Mouse (Mus musculus): ENCODE results near the gene Fam240a. TPM values are rescaled to one million over a fixed set of nuclear protein-coding genes. Genes with fewer than 3 reads are reported as not detected.

The Fam240a gene
- polyA plus RNA-seq (2015; fragmentation: Nextera tagmentation; extraction: Ambion mirVana) = not detected in 2 replicates

DNA sequence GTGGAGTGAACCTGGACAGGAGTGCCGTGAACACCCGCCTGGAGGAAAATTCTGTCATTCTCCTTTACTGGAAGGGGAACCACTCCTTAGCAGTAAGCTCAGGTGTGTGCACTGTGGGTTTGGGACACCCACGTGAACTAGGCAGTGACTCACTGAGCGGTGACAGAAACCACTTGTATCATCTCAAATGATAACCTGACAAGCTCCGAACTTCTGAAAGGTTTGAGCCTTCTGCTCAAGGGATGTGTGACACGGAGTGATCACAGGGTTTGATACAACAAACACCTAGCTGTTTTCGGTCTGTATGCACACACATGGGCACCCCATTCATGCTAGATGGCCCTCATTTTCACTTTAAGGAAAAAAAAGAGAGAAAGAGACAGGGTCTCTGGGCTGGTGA, at the start of gene Fam240a:
Gene Fam240a, minus strand, starts transcription at position 76 of the 400 bp plus-strand sequence.
- Histone ChIP-seq H3K27ac (replicated peaks) (no peak within 1 kb of the TSS), H3K4me3 (no peak within 1 kb of the TSS), H3K4me1 (no peaks in the 10 kb centered on the region), H3K9me3 (no peaks in the 10 kb centered on the region), H3K36me3 (no peaks in the 10 kb centered on the region), H3K9ac (replicated peaks) (no peak within 1 kb of the TSS), H3K4me2 (replicated peaks) (no peak within 1 kb of the TSS), H3K27me3 (no peaks in the 10 kb centered on the region)
- 94% methylated on average over 7 of the region's 7 CpGs for WGBS
- no peak for ATAC-seq (replicated peaks)

DNA sequence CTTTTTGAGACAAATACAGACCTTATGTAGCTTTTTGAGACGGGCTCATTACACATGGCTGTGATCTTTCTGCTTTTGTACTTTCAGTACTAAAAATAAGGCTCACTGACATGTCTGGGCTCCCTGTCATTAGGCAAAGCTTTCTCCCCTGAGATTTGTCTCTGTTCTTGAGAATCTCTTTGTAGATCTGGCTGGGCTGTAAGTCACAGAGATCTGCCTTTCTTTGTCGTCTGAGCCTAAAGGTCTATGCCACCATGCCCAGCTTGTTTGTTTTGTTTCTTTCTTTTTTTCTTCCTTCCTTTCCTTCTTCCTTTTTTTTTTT, 49.2 kb upstream of the Fam240a start:
- no peak overlapping the region for H3K9ac ChIP-seq (replicated peaks)
- no peaks in the 10 kb centered on the region for H3K9me3 ChIP-seq
- H3K36me3 ChIP-seq = no peaks in the 10 kb centered on the region
- H3K27ac ChIP-seq (replicated peaks) = no peak overlapping the region
- H3K4me1 ChIP-seq = no peaks in the 10 kb centered on the region
- ATAC-seq (replicated peaks) = no peak
- H3K27me3 ChIP-seq = no peaks in the 10 kb centered on the region
- WGBS = 78% methylated on average over 2 of the region's 2 CpGs
- H3K4me3 ChIP-seq = no peak overlapping the region
- no peak overlapping the region for H3K4me2 ChIP-seq (replicated peaks)

DNA sequence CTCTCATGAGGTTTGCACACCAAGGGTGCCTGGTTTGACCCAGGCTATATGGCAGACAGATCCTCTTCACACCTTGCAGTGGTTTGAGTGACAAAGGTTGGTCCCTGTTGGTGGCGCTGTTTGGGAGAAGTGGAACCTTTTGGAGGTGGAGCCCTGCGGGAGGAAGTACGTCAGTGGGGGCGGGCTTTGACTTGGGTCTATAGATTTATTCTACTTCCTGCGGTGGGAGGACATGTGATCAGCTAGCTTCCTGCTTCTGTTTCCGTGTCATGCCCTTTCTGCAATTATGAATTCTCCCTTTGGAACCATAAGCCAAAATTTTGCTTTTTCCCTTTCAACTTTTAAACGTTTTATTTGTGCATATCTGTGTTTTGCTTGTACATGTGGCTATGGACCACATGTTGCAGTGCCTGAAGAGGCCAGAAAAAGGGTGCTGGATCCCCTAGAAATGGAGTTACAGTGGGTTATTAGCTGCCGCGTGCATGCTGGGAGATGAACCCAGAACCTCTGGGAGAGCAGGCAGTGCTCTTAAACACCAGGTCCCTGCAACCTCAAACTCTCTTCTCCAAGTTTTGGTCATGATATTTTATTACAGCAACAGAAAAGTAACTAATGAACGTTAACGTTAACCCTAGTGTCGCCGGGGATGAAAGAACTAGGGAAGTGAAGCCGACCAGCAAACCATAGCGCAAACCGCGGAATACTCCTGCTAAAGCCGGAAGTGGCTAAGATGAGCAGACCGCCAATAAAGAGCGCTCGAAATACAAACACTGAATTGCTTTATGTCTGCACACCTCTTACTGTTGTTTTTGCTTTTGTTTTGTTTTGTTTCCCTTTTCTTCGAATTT, 48.6 kb upstream of the Fam240a start:
- Histone ChIP-seq H3K9me3 (no peaks in the 10 kb centered on the region), H3K4me2 (replicated peaks) (no peak overlapping the region), H3K36me3 (no peaks in the 10 kb centered on the region), H3K9ac (replicated peaks) (no peak overlapping the region), H3K27me3 (no peaks in the 10 kb centered on the region), H3K4me1 (no peaks in the 10 kb centered on the region), H3K4me3 (no peak overlapping the region), H3K27ac (replicated peaks) (no peak overlapping the region)
- no peak for ATAC-seq (replicated peaks)
- 92% methylated on average over 22 of the region's 22 CpGs for WGBS

DNA sequence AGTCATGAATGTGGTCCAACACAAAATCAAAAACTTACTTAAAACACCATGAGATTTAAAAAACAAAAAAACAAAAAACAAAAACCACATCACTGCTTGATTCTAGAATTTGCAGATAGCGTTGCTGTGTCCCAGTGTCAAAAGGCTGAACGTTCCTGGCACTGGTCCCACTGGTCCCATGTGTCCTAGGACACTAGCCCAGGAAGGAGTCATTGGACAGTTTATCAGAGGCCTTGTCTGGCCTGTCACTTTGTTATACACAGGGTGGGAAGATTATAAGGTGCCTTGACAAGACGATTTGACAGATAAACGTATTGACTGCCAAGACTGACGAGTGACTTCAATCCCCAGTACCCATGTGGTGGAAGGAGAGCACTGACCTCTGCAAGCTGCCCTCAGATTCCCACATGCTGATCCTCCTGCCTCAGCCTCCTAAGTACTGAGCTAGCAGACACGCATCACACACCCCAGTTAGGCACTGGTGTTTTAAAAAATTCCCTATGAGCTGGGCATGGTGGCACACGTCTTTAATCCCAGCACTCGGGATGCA, 47.0 kb upstream of the Fam240a start:
- ATAC-seq (replicated peaks) = no peak
- WGBS = 90% methylated on average over 8 of the region's 8 CpGs
- H3K4me3 ChIP-seq = no peak overlapping the region
- no peaks in the 10 kb centered on the region for H3K9me3 ChIP-seq
- H3K27me3 ChIP-seq = no peaks in the 10 kb centered on the region
- no peak overlapping the region for H3K27ac ChIP-seq (replicated peaks)
- H3K36me3 ChIP-seq = no peaks in the 10 kb centered on the region
- H3K4me1 ChIP-seq = no peaks in the 10 kb centered on the region
- H3K9ac ChIP-seq (replicated peaks) = no peak overlapping the region
- H3K4me2 ChIP-seq (replicated peaks) = no peak overlapping the region

DNA sequence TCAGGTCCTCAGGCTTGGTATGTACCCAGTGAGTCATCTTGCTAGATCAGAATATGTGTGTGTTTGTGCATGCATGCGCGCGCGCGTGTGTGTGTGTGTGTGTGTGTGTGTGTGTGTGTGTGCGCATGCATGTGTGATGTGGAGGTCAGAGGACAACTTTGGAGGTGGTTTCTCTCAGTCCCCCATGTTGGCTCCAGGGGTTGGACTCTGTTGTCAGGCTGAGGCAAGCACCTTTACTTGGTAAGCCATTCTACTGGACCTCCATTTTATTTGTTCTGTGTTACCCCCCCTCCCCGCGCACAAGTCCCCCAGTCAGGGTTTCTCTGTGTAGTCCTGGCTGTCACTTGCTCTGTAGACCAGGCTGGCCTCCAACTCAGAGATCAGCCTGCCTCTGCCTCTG, 44.7 kb upstream of the Fam240a start:
- Histone ChIP-seq H3K4me3 (no peak overlapping the region), H3K36me3 (no peaks in the 10 kb centered on the region), H3K9ac (replicated peaks) (no peak overlapping the region), H3K27ac (replicated peaks) (no peak overlapping the region), H3K4me1 (no peaks in the 10 kb centered on the region), H3K9me3 (no peaks in the 10 kb centered on the region), H3K27me3 (no peaks in the 10 kb centered on the region), H3K4me2 (replicated peaks) (no peak overlapping the region)
- no peak for ATAC-seq (replicated peaks)
- 96% methylated on average over 8 of the region's 8 CpGs for WGBS

DNA sequence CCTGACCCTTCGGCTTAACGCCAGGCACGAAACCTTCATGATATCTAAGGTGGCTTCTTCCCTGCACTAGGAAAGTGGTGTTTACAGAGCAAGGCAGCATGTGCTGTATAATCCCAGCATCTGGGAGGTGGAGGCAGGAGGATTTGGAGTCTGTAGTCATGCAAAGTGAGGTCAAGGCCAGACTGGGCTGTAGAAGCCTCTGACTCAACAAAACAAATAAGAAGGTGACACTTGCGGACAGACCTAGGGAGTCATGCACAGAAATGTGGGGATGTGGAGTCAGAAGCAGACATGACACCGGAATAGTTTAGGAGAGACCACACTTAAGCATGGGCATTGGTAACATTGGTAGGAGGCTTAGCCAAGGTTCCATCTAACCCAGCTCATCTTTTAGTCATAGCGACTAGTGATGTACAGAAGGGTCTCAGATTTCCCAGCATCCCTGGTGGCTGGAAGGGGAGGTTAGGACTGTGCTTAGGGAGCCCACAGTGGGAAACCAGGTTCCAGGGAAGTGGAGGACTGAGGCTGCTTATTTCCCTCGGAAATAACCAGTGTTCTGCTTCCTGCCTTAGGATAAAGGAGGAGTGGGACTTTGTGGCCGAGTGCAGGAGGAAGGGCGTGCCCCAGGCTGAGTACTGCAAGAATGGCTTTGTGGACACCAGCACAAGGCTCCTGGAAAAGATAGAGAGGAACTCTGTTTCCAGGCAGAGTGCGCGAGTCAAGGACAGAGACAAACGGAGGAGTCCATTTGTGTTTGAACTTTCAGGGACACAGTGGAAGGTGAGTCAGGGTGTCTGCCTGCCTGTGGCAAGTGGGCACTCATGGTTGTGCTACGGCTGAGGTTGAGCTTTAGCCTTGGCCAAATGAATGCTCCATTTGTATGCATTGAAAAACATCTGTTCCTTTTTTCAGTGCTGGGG, 43.8 kb upstream of the Fam240a start:
- Histone ChIP-seq H3K4me1 (no peaks in the 10 kb centered on the region), H3K27ac (replicated peaks) (no peak overlapping the region), H3K36me3 (no peaks in the 10 kb centered on the region), H3K9me3 (no peaks in the 10 kb centered on the region), H3K4me3 (no peak overlapping the region), H3K9ac (replicated peaks) (no peak overlapping the region), H3K4me2 (replicated peaks) (no peak overlapping the region), H3K27me3 (no peaks in the 10 kb centered on the region)
- no peak for ATAC-seq (replicated peaks)
- whole genome bisulfite sequencing = 86% methylated on average over 13 of the region's 13 CpGs

DNA sequence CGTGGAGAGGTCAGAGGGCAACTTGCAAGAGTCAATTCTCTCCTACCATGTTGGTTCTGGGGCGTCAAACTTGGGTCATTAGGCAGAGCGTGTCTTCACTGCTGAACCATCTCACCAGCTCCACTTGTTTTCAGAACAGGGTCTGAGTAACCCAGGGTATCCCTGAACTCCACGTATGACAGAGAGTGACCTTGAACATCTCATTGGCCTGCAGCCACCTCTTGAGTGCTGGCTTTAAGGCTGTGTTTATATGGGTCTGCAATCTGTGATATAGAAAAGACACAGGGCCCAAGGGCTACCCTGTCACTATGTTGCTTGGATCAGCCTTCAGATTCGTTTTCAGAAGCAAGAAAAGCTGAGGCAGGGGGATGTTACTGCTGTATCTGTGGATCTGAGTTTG, 43.0 kb upstream of the Fam240a start:
- Histone ChIP-seq H3K4me2 (replicated peaks) (no peak overlapping the region), H3K4me1 (no peaks in the 10 kb centered on the region), H3K27ac (replicated peaks) (no peak overlapping the region), H3K9ac (replicated peaks) (no peak overlapping the region), H3K9me3 (no peaks in the 10 kb centered on the region), H3K36me3 (no peaks in the 10 kb centered on the region), H3K4me3 (no peak overlapping the region), H3K27me3 (0 out of 2 replicates have a peak, but pooled peaks cover 3% of the 10 kb centered on the region)
- 89% methylated on average over 5 of the region's 5 CpGs for WGBS
- ATAC-seq (replicated peaks) = no peak

DNA sequence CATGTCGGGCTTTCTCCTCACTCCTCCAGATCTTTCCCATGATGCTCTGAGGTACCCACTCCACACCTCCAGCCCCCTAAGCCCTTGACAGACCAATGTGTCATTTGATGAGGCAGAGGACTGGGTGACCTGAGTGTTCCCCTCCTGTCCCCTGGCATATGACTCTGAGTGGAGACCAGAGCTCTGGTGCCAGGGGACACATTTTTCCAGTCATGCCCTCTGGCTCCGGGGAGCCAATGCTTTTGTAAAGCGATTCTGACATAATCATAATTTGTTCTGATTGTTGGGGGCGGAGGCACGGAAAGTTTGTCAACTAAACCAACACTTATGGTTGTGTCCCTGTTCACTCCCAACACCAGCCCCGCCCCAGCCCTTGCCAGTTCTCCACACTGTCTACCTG, 39.3 kb upstream of the Fam240a start:
- H3K4me1 ChIP-seq = peaks cover 3% of the 10 kb centered on the region
- H3K9ac ChIP-seq (replicated peaks) = no peak overlapping the region
- WGBS = 85% methylated on average over 6 of the region's 6 CpGs
- no peak overlapping the region for H3K27ac ChIP-seq (replicated peaks)
- H3K36me3 ChIP-seq = no peaks in the 10 kb centered on the region
- H3K9me3 ChIP-seq = no peaks in the 10 kb centered on the region
- H3K27me3 ChIP-seq = 0 out of 2 replicates have a peak, but pooled peaks cover 3% of the 10 kb centered on the region
- no peak overlapping the region for H3K4me2 ChIP-seq (replicated peaks)
- no peak for ATAC-seq (replicated peaks)
- H3K4me3 ChIP-seq = no peak overlapping the region

DNA sequence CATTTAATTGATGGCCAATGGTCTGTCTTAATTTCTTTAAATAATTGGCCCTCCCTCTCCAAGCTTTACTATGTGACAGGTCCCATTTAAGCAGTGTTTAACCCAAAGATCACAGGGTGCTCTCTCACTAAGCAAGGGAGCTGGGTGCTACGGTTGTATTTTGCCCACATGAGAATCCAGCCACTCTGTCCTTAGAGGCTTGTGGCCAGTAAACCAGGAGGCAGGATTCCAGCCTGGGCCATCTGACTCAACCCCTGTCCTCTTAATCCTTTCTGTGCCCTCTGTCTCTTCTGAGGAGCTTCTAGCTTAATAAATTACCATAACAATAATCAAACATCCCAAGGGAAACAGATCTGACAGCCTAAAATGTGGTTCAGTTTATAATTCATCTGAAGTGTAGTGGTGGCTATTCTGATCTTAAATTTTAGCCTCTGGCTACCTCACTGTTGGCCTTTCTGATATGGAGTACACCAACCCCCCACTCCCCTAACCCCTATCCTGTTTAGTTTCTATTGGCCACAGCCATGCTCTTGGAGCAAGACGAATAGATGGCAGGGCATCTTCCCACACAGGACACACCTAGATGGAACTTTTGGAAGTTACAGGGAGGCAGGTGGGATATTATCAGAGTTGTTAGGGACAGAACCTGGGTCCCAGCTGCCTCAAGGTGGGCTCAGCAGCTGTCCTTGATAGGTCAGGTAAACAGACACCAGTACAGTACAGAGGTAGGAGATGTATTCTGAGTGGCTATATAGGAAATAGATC, 38.2 kb upstream of the Fam240a start:
- no peak overlapping the region for H3K4me2 ChIP-seq (replicated peaks)
- 46% methylated on average over 2 of the region's 2 CpGs for WGBS
- peak overlapping the region; percentile 51; the same call in 1 of the 2 replicates for H3K4me3 ChIP-seq
- peaks cover 3% of the 10 kb centered on the region for H3K4me1 ChIP-seq
- H3K27me3 ChIP-seq = 0 out of 2 replicates have a peak, but pooled peaks cover 3% of the 10 kb centered on the region
- H3K9ac ChIP-seq (replicated peaks) = no peak overlapping the region
- H3K27ac ChIP-seq (replicated peaks) = no peak overlapping the region
- no peaks in the 10 kb centered on the region for H3K36me3 ChIP-seq
- ATAC-seq (replicated peaks) = no peak
- no peaks in the 10 kb centered on the region for H3K9me3 ChIP-seq

DNA sequence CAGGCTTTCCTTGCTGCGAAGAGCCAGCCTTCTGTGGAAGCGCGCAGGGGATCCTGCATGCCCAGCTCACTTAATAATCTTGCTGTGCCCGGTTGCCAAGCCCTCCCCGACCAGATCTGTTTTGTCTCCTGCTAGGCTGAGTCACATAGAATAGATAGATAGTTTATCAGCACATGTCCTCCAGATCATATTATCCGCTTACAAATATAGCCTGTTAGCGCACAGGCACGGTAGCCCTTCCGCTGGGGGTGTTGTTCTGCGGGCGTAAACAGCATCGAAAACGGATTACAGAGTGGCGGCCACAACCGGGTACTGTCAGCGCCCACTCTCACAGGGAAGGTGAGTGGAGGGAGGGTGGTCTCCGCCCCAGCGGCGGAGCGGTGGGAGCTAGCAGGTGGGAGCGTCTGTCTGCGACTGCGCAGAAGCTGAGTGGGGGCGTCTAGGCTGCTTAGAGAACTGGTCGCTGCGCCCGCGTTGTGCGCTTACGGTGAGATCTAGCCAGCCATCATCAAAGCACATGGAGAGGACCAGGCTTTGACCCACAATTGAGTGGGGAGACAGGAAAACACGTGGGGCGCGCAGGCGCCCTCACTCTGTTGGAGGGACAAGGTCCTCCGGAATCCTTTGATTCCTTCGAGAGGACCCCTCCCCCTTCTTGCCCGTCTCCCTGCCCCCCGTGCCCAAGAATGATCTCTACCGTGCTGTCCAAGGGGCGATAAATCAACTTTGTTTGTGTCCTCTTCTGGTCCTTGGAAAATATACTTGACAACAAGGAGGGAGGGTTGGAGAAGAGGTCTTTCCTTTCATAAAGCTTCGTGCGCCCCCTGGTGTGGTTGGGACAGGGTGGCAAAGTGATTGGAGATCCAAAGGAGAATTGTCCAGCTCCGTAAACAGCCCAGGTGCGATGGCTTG, 37.1 kb upstream of the Fam240a start:
- H3K27me3 ChIP-seq = 0 out of 2 replicates have a peak, but pooled peaks cover 3% of the 10 kb centered on the region
- peak; percentile 91 for ATAC-seq (replicated peaks)
- 1% methylated on average over 44 of the region's 44 CpGs for WGBS

More for the DNA sequence above, 37.1 kb upstream of the Fam240a start:
- no peaks in the 10 kb centered on the region for H3K9me3 ChIP-seq
- peak overlapping the region; percentile 51 for H3K4me3 ChIP-seq
- H3K27ac ChIP-seq (replicated peaks) = peak overlapping the region; percentile 68
- peak overlapping the region; percentile 94 for H3K4me2 ChIP-seq (replicated peaks)
- no peaks in the 10 kb centered on the region for H3K36me3 ChIP-seq
- H3K9ac ChIP-seq (replicated peaks) = peak overlapping the region; percentile 63
- H3K4me1 ChIP-seq = peaks cover 3% of the 10 kb centered on the region

Data from forebrain, embryonic 15.5 days (tissue).